In the genomic region with DNA sequence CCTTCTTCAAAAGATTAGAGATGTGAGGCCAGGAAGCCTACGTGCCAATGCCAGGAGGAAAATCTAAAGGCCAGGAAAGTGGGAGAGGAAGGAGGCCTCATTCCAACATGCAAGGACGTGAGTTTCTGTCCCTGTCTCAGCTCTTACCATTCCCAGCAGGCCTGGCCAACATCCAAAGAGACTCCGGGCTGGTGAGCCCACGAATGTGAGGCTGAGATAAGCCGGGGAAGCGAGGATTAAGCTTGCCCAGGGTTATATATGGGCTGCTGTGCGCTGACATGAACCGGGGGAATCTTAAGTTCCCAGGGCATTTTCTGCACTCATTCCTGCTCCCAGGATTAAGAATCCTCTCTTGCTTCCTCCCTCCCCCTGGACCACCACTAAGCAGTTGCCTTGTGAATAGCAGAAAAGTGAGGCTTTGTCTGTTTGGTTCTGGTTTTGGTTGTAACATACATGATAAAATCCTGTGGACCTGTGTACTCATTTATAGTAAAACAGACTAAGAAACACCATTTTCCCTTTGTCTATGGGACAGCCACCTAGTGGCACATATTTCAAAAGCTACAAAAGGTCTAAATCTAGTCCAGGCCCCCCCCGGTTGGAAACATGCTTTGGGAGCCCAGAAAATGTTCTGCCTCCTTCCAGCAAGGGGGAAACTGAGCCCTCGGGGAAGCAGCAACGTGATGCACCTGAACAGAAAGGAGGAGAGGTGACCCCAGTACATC, we compare ENCODE assay signal across 10 mouse cellular contexts.
DNase-seq lines count a peak whose midpoint lies in the region; ATAC-seq and TF ChIP-seq lines count a peak whose summit lies in the region.
"Had no signal": no experiment of that assay in that cellular context is flagged by ENCODE, and none has a peak within 500 bp of the region (broad histone marks: within the 10 kb centered on the region; RNA-seq: fewer than 3 reads in every experiment).

No protein-coding gene starts in this region.

- peak; percentile 33 for DNase-seq in kidney, postnatal 14 days
- DNase-seq in kidney, adult 18-20 months, result no peak
- DNase-seq in adrenal gland, postnatal 25 days, result peak; percentile 67
- DNase-seq in embryonic facial prominence, embryonic 14.5 days (ENCODE audit: low spot score), result peak; percentile 58
- DNase-seq in frontal cortex, postnatal 10 days (ENCODE audit: low spot score in 2 of 2), result no peak
- DNase-seq in urinary bladder, postnatal 4 days (ENCODE audit: low spot score in 2 of 2), result no peak

- no peaks in the 10 kb centered on the region for H3K27me3 ChIP-seq in embryonic facial prominence, embryonic 14.5 days (replicated peaks; ENCODE audit: control insufficient read depth, insufficient read depth, low read length)
- no peaks in the 10 kb centered on the region for H3K27me3 ChIP-seq in intestine, postnatal 0 days (replicated peaks; ENCODE audit: control insufficient read depth, insufficient read depth, low read length)
- H3K27me3 ChIP-seq in small intestine, adult 2 months (ENCODE audit: control insufficient read depth, insufficient read depth, low read length), result no peaks in the 10 kb centered on the region
- H3K27me3 ChIP-seq: hindbrain, embryonic 15.5 days; neural tube, embryonic 13.5 days had no signal

- no peak for TF ChIP-seq POLR2A in small intestine, adult 2 months (IDR thresholded peaks at IDR 0.05; ENCODE audit: low read depth, low read length)

- ATAC-seq in embryonic facial prominence, embryonic 14.5 days (ENCODE audit: low read depth), result no peak
- no peak; the same call in 1 of the 2 replicates for ATAC-seq in intestine, postnatal 0 days

- no peak overlapping the region for H3K4me2 ChIP-seq in embryonic facial prominence, embryonic 14.5 days (ENCODE audit: low read depth, low read length)
- H3K4me2 ChIP-seq in intestine, postnatal 0 days (replicated peaks; ENCODE audit: low read depth), result peak overlapping the region; percentile 43
- H3K4me2 ChIP-seq: hindbrain, embryonic 15.5 days; neural tube, embryonic 13.5 days had no signal

- no peaks in the 10 kb centered on the region for H3K36me3 ChIP-seq in embryonic facial prominence, embryonic 14.5 days (ENCODE audit: control insufficient read depth, insufficient read depth, low read length)
- H3K36me3 ChIP-seq in intestine, postnatal 0 days (ENCODE audit: control insufficient read depth, insufficient read depth), result no peaks in the 10 kb centered on the region
- H3K36me3 ChIP-seq in small intestine, adult 2 months (ENCODE audit: control insufficient read depth, insufficient read depth, low read length), result no peaks in the 10 kb centered on the region
- H3K36me3 ChIP-seq: hindbrain, embryonic 15.5 days; neural tube, embryonic 13.5 days had no signal

- H3K9me3 ChIP-seq in embryonic facial prominence, embryonic 14.5 days (ENCODE audit: control insufficient read depth, low read length), result no peaks in the 10 kb centered on the region
- no peaks in the 10 kb centered on the region for H3K9me3 ChIP-seq in intestine, postnatal 0 days (ENCODE audit: control insufficient read depth)
- H3K9me3 ChIP-seq: hindbrain, embryonic 15.5 days; neural tube, embryonic 13.5 days had no signal

- H3K27ac ChIP-seq in embryonic facial prominence, embryonic 14.5 days (replicated peaks; ENCODE audit: low read depth, low read length), result no peak overlapping the region
- H3K27ac ChIP-seq in intestine, postnatal 0 days (ENCODE audit: low read depth, low read length), result peak overlapping the region; percentile 8; the same call in 1 of the 2 replicates
- peak overlapping the region; percentile 63 for H3K27ac ChIP-seq in small intestine, adult 2 months (ENCODE audit: insufficient read depth, low read depth, low read length)
- H3K27ac ChIP-seq: hindbrain, embryonic 15.5 days; neural tube, embryonic 13.5 days had no signal

- TF ChIP-seq CTCF in intestine, postnatal 0 days (IDR thresholded peaks at IDR 0.05; ENCODE audit: low read depth), result 0 out of 2 replicates have a peak, but pooled peaks have one; percentile 29
- TF ChIP-seq CTCF in small intestine, adult 2 months (IDR thresholded peaks at IDR 0.05; ENCODE audit: extremely low read depth, insufficient read length, insufficient replicate concordance, low read depth, low read length), result no peak

- no peak overlapping the region for H3K4me3 ChIP-seq in embryonic facial prominence, embryonic 14.5 days (ENCODE audit: low read depth, low read length)
- no peak overlapping the region for H3K4me3 ChIP-seq in intestine, postnatal 0 days (ENCODE audit: low read depth, low read length)
- H3K4me3 ChIP-seq in small intestine, adult 2 months (ENCODE audit: low read depth, low read length), result peak overlapping the region; percentile 28; the same call in 1 of the 2 replicates
- H3K4me3 ChIP-seq: hindbrain, embryonic 15.5 days; neural tube, embryonic 13.5 days had no signal

- peaks cover 9% of the 10 kb centered on the region; the same call in 1 of the 2 replicates for H3K4me1 ChIP-seq in embryonic facial prominence, embryonic 14.5 days (ENCODE audit: control insufficient read depth, insufficient read depth, low read length)
- 0 out of 2 replicates have a peak, but pooled peaks cover 5% of the 10 kb centered on the region for H3K4me1 ChIP-seq in intestine, postnatal 0 days (replicated peaks; ENCODE audit: control insufficient read depth, insufficient read depth, low read length)
- peaks cover 14% of the 10 kb centered on the region for H3K4me1 ChIP-seq in small intestine, adult 2 months (ENCODE audit: control insufficient read depth, insufficient read depth, insufficient read length, low read length)

- H3K9ac ChIP-seq in embryonic facial prominence, embryonic 14.5 days (ENCODE audit: low read depth, low read length), result peak overlapping the region; percentile 37; the same call in 1 of the 2 replicates
- 0 out of 2 replicates have a peak overlapping the region, but pooled peaks have one; percentile 7 for H3K9ac ChIP-seq in intestine, postnatal 0 days (ENCODE audit: low read depth, low read length)
- H3K9ac ChIP-seq: hindbrain, embryonic 15.5 days; neural tube, embryonic 13.5 days had no signal

- 54% methylated on average over 11 of the region's 11 CpGs for WGBS in embryonic facial prominence, embryonic 14.5 days
- WGBS in intestine, postnatal 0 days, result 50% methylated on average over 11 of the region's 11 CpGs
- 30% methylated on average over 11 of the region's 11 CpGs for WGBS in small intestine, adult 2 months

Comparison
In these comparisons a context has a peak if more than half of its experiments do, and no peak if none do; other contexts are left out.
1. DNase-seq: peak in kidney, postnatal 14 days (single experiment), adrenal gland, postnatal 25 days (single experiment) and embryonic facial prominence, embryonic 14.5 days (single experiment); none in kidney, adult 18-20 months (single experiment), frontal cortex, postnatal 10 days (0 of 2) and urinary bladder, postnatal 4 days (0 of 2).